In genomic region chr9:15600156-15600858, GRCm38 (mm10) we compare ENCODE assay signal across 14 mouse cellular contexts. TPM values are rescaled to one million over a fixed set of nuclear protein-coding genes. Genes with fewer than 3 reads are reported as not detected.
A peak's percentile ranks its signal among the peaks of the same experiment; 100 is the strongest.
DNase-seq lines count a peak whose midpoint lies in the region; ATAC-seq and TF ChIP-seq lines count a peak whose summit lies in the region.
"Had no signal": no experiment of that assay in that cellular context is flagged by ENCODE, and none has a peak within 500 bp of the region (broad histone marks: within the 10 kb centered on the region; RNA-seq: fewer than 3 reads in every experiment).

No protein-coding gene starts in this region.

- DNase-seq in embryonic facial prominence, embryonic 14.5 days (ENCODE audit: low spot score), result peak; percentile 38
- no peak for DNase-seq in embryonic facial prominence, embryonic 10.5 days (ENCODE audit: low spot score)
- DNase-seq in lung, postnatal 4 days, result no peak
- peak; percentile 31 for DNase-seq in brain, embryonic 14.5 days (ENCODE audit: low read depth)
- DNase-seq in urinary bladder, postnatal 36 days (ENCODE audit: low spot score in 2 of 2), result no peak
- DNase-seq: cerebellum, postnatal 25 days; layer of hippocampus, postnatal 36 days; thymus, postnatal 14 days had no signal

- H3K27ac ChIP-seq in embryonic facial prominence, embryonic 14.5 days (replicated peaks; ENCODE audit: low read depth, low read length), result no peak overlapping the region
- no peak overlapping the region for H3K27ac ChIP-seq in embryonic facial prominence, embryonic 10.5 days (replicated peaks)
- H3K27ac ChIP-seq in hindbrain, embryonic 16.5 days (ENCODE audit: low read depth, low read length), result no peak overlapping the region
- H3K27ac ChIP-seq in hindbrain, embryonic 13.5 days, result no peak overlapping the region
- no peak overlapping the region for H3K27ac ChIP-seq in lung, embryonic 16.5 days (ENCODE audit: low read length)
- H3K27ac ChIP-seq: embryonic facial prominence, embryonic 13.5 days; limb, embryonic 13.5 days had no signal

- 47% methylated on average over 6 of the region's 6 CpGs for WGBS in embryonic facial prominence, embryonic 14.5 days
- 74% methylated on average over 6 of the region's 6 CpGs for WGBS in embryonic facial prominence, embryonic 10.5 days
- 62% methylated on average over 6 of the region's 6 CpGs for WGBS in hindbrain, embryonic 16.5 days
- WGBS in hindbrain, embryonic 13.5 days, result 70% methylated on average over 6 of the region's 6 CpGs
- WGBS in lung, embryonic 16.5 days, result 44% methylated on average over 6 of the region's 6 CpGs

- no peaks in the 10 kb centered on the region for H3K9me3 ChIP-seq in embryonic facial prominence, embryonic 14.5 days (ENCODE audit: control insufficient read depth, low read length)
- H3K9me3 ChIP-seq in embryonic facial prominence, embryonic 10.5 days, result no peaks in the 10 kb centered on the region
- H3K9me3 ChIP-seq in hindbrain, embryonic 16.5 days (ENCODE audit: control insufficient read depth, low read length), result no peaks in the 10 kb centered on the region
- no peaks in the 10 kb centered on the region for H3K9me3 ChIP-seq in hindbrain, embryonic 13.5 days
- H3K9me3 ChIP-seq in lung, embryonic 16.5 days (ENCODE audit: control insufficient read depth, low read length), result no peaks in the 10 kb centered on the region
- H3K9me3 ChIP-seq: embryonic facial prominence, embryonic 13.5 days; limb, embryonic 13.5 days had no signal

- no peak for TF ChIP-seq CTCF in brain, embryonic 14.5 days (IDR thresholded peaks at IDR 0.05; ENCODE audit: borderline replicate concordance, extremely low read depth, insufficient read depth, insufficient read length)

- no peak overlapping the region for H3K4me3 ChIP-seq in embryonic facial prominence, embryonic 14.5 days (ENCODE audit: low read depth, low read length)
- H3K4me3 ChIP-seq in embryonic facial prominence, embryonic 10.5 days, result no peak overlapping the region
- H3K4me3 ChIP-seq in hindbrain, embryonic 16.5 days (ENCODE audit: low read length), result no peak overlapping the region
- H3K4me3 ChIP-seq in hindbrain, embryonic 13.5 days, result no peak overlapping the region
- H3K4me3 ChIP-seq in lung, embryonic 16.5 days (ENCODE audit: low read length), result no peak overlapping the region
- H3K4me3 ChIP-seq: embryonic facial prominence, embryonic 13.5 days; limb, embryonic 13.5 days had no signal

- no peak for ATAC-seq in embryonic facial prominence, embryonic 14.5 days (ENCODE audit: low read depth)
- ATAC-seq in hindbrain, embryonic 16.5 days, result 0 out of 2 replicates have a peak, but pooled peaks have one; percentile 26
- no peak for ATAC-seq in hindbrain, embryonic 13.5 days (ENCODE audit: low FRiP score)
- ATAC-seq in lung, embryonic 16.5 days (ENCODE audit: low read depth), result peak; percentile 71
- ATAC-seq: inflammation-experienced regulatory T-cells, adult 6 months had no signal

- H3K4me2 ChIP-seq in embryonic facial prominence, embryonic 14.5 days (ENCODE audit: low read depth, low read length), result no peak overlapping the region
- no peak overlapping the region for H3K4me2 ChIP-seq in hindbrain, embryonic 16.5 days (ENCODE audit: low read length)
- no peak overlapping the region for H3K4me2 ChIP-seq in hindbrain, embryonic 13.5 days
- H3K4me2 ChIP-seq in lung, embryonic 16.5 days (ENCODE audit: low read depth, low read length), result no peak overlapping the region
- H3K4me2 ChIP-seq: embryonic facial prominence, embryonic 13.5 days; limb, embryonic 13.5 days had no signal

- no peaks in the 10 kb centered on the region for H3K36me3 ChIP-seq in embryonic facial prominence, embryonic 14.5 days (ENCODE audit: control insufficient read depth, insufficient read depth, low read length)
- no peaks in the 10 kb centered on the region for H3K36me3 ChIP-seq in embryonic facial prominence, embryonic 10.5 days (replicated peaks)
- H3K36me3 ChIP-seq in hindbrain, embryonic 16.5 days (ENCODE audit: control insufficient read depth, insufficient read depth, low read length), result no peaks in the 10 kb centered on the region
- H3K36me3 ChIP-seq in hindbrain, embryonic 13.5 days, result no peaks in the 10 kb centered on the region
- H3K36me3 ChIP-seq in lung, embryonic 16.5 days (ENCODE audit: control insufficient read depth, insufficient read depth, low read length), result no peaks in the 10 kb centered on the region
- H3K36me3 ChIP-seq: embryonic facial prominence, embryonic 13.5 days; limb, embryonic 13.5 days had no signal

- H3K27me3 ChIP-seq in embryonic facial prominence, embryonic 14.5 days (replicated peaks; ENCODE audit: control insufficient read depth, insufficient read depth, low read length), result no peaks in the 10 kb centered on the region
- H3K27me3 ChIP-seq in embryonic facial prominence, embryonic 10.5 days (replicated peaks; ENCODE audit: low read depth, poor library complexity, severe bottlenecking), result no peaks in the 10 kb centered on the region
- H3K27me3 ChIP-seq in hindbrain, embryonic 16.5 days (replicated peaks; ENCODE audit: control insufficient read depth, insufficient read depth, low read length), result no peaks in the 10 kb centered on the region
- H3K27me3 ChIP-seq in hindbrain, embryonic 13.5 days, result no peaks in the 10 kb centered on the region
- H3K27me3 ChIP-seq in lung, embryonic 16.5 days (ENCODE audit: control insufficient read depth, insufficient read depth, low read depth, low read length), result no peaks in the 10 kb centered on the region
- H3K27me3 ChIP-seq: embryonic facial prominence, embryonic 13.5 days; limb, embryonic 13.5 days had no signal

- no peaks in the 10 kb centered on the region for H3K4me1 ChIP-seq in embryonic facial prominence, embryonic 14.5 days (ENCODE audit: control insufficient read depth, insufficient read depth, low read length)
- H3K4me1 ChIP-seq in embryonic facial prominence, embryonic 10.5 days, result no peaks in the 10 kb centered on the region
- no peaks in the 10 kb centered on the region for H3K4me1 ChIP-seq in hindbrain, embryonic 16.5 days (ENCODE audit: control insufficient read depth, insufficient read depth, low read depth, low read length)
- no peaks in the 10 kb centered on the region for H3K4me1 ChIP-seq in hindbrain, embryonic 13.5 days (replicated peaks)
- no peaks in the 10 kb centered on the region for H3K4me1 ChIP-seq in lung, embryonic 16.5 days (replicated peaks; ENCODE audit: control insufficient read depth, insufficient read depth, low read length)
- H3K4me1 ChIP-seq: embryonic facial prominence, embryonic 13.5 days; limb, embryonic 13.5 days had no signal

- TF ChIP-seq POLR2A in brain, embryonic 14.5 days (IDR thresholded peaks at IDR 0.05; ENCODE audit: borderline replicate concordance, extremely low read depth, insufficient read depth, insufficient read length, poor library complexity, severe bottlenecking), result no peak

- H3K9ac ChIP-seq in embryonic facial prominence, embryonic 14.5 days (ENCODE audit: low read depth, low read length), result no peak overlapping the region
- H3K9ac ChIP-seq in hindbrain, embryonic 16.5 days (ENCODE audit: low read depth, low read length), result no peak overlapping the region
- H3K9ac ChIP-seq in hindbrain, embryonic 13.5 days, result no peak overlapping the region
- H3K9ac ChIP-seq in lung, embryonic 16.5 days (ENCODE audit: low read length), result no peak overlapping the region
- H3K9ac ChIP-seq: embryonic facial prominence, embryonic 13.5 days; limb, embryonic 13.5 days had no signal

RNA-seq across cellular contexts. Expression of gene Deup1, which starts 27.4 kb away (rescaled TPM):
- polyA plus RNA-seq in embryonic facial prominence, embryonic 14.5 days (2014; fragmentation: Nextera tagmentation; extraction: Ambion mirVana), result 5.8 and 14.9 TPM in 2 replicates
- 0.59 TPM in 2 replicates for polyA plus RNA-seq in embryonic facial prominence, embryonic 10.5 days (2016; fragmentation: Nextera tagmentation; extraction: Ambion mirVana)
- 1.8 and 1.9 TPM in 2 replicates for polyA plus RNA-seq in hindbrain, embryonic 16.5 days (2015; fragmentation: Nextera tagmentation; extraction: Ambion mirVana)
- 1.3 and 3.4 TPM in 2 replicates for polyA plus RNA-seq in hindbrain, embryonic 13.5 days (2015; fragmentation: Nextera tagmentation; extraction: Ambion mirVana)
- 19.8 and 21.0 TPM in 2 replicates for polyA plus RNA-seq in lung, embryonic 16.5 days (2015; fragmentation: Nextera tagmentation; extraction: Ambion mirVana)
- polyA plus RNA-seq in brain, embryonic 14.5 days (2012; rRNA removed), result 0.63 and 1.3 TPM in 2 replicates

Comparison
In these comparisons a context has a peak if more than half of its experiments do, and no peak if none do; other contexts are left out.
1. ATAC-seq: peak in hindbrain, embryonic 16.5 days (single experiment) and lung, embryonic 16.5 days (single experiment); none in embryonic facial prominence, embryonic 14.5 days (single experiment) and hindbrain, embryonic 13.5 days (single experiment).
2. DNase-seq: peak in embryonic facial prominence, embryonic 14.5 days (single experiment) and brain, embryonic 14.5 days (single experiment); none in embryonic facial prominence, embryonic 10.5 days (single experiment), lung, postnatal 4 days (0 of 2) and urinary bladder, postnatal 36 days (0 of 2).